Mouse (Mus musculus): Measurements from ENCODE around the gene Mllt6.

Gene Mllt6

DNA sequence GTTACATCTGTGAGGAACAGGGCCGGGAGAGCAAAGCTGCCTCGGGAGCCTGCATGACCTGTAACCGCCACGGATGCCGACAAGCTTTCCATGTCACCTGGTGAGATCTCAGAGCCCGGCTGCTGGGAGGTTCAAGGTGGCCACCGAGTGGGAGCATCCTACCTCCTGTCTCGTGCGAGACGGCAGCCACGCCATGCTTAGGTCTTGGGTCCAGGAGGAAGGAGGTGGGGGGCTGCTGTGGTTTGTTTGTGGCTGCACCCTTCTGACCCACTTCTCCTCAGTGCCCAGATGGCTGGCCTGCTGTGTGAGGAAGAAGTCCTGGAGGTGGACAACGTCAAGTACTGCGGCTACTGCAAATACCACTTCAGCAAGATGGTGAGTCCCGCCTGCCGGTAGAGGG is 3.6 kb downstream of the Mllt6 start:
- DNase-seq (ENCODE audit: low read depth, low spot score), result no peak

DNA sequence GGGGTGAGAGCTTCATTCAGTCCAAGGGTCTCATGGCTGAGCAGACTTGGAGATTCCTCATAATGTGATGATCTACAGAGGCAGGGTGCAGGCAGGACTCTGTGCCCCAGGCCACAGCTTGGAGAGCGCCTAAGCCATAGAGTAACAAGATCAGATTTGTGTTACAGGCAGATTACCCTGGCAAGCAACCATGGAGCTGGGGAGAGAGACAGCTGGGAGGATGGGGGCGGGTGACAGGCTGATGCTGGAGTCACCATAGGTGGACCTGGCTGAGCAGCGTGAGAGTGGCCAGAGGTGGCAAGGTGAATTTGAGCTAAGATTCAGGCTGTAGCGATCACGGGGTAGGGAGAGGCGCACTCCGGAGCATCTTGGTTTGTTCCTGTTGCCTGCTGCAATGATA is 4.9 kb downstream of the Mllt6 start:
- DNase-seq (ENCODE audit: low read depth, low spot score), result peak; percentile 45

DNA sequence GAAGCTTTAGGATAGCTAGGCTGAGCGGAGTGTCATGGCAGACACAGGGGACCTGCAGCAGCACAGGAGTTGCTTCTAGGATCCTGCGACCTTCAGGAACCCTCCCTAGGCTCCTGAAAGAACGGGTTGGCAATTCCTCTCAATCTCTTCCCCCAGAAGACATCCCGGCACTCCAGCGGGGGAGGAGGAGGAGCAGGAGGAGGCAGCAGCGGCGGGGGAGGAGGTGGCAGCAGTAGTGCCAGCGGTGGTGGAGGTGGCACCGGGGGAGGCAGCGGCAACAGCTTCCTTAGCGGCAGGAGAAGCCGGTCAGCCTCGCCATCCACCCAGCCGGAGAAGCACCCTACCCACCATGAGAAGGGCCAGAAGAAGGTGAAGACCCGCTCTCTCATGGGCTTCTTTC is 6.1 kb downstream of the Mllt6 start:
- peak; percentile 51 for DNase-seq (ENCODE audit: low read depth, low spot score)

DNA sequence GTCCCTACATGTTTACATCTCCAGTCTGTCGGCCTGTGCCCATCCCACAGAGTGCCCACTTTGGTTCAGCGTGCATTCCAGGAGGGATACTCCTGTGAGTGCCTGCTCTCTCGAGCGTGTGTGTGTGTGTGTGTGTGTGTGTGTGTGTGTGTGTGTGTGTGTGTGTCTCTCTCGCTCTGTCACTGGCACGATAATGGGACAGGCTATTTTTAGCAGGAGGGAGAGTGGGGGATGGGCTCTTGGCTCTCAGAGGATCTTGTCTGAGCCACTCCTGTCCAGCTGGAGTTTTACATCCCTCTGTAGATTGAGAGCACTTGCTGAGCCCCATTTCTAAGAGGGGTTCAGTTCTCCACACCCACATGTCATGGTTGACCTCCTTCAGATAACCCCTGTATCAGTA is 6.6 kb downstream of the Mllt6 start:
- peak; percentile 86 for DNase-seq (ENCODE audit: low read depth, low spot score)

DNA sequence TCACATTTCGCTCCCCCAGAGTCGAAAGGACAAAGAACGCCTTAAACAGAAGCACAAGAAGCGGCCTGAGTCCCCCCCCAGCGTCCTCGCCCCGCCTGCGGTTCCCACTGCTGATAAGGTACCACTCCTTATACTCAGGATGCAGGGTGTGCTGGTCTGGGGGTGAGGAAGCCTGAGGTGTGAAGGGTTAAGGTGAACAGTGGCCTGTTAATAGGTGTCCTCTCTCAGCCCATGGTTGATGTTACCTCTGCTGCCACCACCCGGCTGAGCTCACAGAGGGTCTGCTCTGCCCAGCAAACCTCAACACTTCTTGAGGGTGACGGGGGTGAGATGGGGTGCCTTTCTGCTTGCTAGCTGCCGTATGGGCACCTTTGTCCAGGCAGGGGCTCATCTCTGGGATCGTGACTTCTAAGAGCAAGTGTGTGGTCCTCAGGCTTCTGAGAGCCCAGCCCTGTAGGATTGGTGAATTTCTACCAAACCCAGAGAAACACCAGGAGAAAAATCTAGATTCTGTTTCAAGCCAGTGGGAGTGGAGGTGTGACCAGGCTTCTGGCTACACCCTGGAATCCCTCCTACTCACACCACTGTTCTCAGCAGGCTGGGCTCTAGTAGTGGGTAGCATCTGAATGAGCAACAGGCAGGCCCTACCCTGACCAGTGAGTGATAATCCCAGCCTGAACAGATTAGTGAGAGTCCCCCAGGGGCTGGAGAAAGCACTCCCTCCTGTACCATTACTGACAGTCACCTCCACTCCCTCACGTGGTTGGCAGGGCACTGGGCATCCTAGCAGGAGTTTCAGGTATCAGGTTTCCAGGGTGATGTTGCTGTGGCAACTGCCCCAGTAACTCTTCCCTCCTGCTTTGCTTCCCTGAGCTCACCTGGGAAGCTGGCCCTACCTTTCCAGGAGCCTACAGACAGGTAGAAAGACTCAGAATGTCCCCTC is 7.3 kb downstream of the Mllt6 start:
- DNase-seq (ENCODE audit: low read depth, low spot score), result peak; percentile 71

DNA sequence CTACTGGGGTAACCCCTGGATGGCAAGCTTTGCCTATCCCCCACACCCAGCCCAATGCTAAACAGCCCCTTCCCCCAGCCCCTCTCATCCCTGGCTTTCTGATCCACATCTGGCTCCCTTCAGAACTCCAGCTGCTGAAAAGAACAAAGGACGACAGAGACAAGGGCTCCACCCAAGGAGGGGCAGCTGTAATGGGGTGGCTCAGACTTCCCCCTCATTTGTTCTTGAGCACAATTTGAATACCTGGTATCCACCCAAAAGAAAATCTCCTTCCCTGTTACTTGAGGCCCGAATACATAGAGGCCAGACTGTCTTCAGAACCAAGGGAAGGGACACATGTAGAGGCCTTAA is 7.9 kb downstream of the Mllt6 start:
- no peak for DNase-seq (ENCODE audit: low read depth, low spot score)

DNA sequence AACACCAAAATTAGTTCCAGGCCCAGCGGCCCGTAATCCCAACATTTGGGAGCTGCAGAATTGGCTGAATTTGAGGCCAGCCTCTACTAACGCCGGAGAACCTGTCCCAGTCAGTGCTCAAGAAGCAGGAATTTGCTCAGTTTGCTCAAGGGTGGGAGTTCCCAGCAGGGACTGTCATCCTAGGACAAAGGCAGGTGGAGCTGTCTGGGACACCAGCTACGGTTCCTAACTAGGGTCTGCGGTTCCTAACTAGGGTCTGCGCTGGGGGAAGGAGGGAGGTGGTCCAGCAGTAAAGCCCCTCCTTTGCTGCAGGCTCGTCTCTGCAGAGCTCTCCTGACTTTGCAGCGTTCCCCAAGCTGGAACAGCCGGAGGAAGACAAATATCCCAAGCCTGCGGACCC is 9.9 kb downstream of the Mllt6 start:
- DNase-seq (ENCODE audit: low read depth, low spot score), result no peak

DNA sequence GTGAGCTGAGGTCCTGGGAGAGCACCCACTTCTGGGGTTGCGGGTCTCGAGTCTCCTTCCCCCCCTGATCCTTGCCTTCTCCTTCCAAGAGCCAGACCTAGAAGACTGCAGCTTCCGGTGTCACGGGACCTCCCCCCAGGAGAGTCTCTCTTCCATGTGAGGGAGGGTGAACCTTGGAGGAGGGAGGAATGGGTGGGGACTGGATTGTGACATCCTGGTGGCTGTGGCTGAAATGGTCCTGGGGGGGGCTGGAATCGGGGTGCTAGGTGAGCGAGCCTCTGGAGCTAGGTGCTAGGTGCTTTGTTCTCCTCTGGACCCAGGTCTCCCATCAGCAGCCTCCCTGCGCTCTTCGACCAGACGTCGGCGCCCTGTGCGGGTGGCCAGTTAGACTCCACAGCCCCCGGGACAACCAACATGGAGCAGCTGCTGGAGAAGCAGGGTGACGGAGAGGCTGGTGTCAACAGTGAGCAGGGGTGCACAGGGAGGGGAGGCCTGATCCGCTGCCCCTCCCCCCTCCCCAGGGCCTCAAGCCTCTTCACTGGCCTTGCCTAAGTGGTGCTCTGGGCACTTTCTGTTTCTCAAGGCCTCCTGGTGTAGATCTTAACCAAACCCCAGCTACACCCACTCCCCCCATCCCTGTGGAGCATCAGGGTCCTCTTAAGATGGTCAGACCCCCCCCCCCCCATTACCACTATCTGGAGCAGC is 13.0 kb downstream of the Mllt6 start:
- DNase-seq (ENCODE audit: low read depth, low spot score), result no peak

DNA sequence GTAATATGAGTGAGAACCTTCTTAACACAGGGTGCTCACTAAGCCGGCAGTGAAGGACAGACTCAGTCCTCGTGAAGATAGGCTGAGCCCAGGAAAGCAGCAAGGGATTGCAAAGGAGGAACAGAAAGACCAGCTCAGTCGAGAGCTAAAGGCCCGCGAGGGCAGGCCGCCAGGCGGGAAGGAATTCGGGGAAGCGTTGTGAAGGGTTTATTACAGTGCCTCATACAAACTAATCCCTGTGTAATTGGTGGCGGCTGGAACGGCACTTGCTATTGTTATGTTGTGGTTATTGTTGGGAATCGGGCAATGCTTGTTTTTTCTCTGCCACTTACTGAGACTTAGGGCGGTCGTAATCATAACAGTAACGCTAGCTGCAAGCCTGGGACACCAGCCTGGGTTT is 14.2 kb downstream of the Mllt6 start:
- no peak for DNase-seq (ENCODE audit: low read depth, low spot score)

DNA sequence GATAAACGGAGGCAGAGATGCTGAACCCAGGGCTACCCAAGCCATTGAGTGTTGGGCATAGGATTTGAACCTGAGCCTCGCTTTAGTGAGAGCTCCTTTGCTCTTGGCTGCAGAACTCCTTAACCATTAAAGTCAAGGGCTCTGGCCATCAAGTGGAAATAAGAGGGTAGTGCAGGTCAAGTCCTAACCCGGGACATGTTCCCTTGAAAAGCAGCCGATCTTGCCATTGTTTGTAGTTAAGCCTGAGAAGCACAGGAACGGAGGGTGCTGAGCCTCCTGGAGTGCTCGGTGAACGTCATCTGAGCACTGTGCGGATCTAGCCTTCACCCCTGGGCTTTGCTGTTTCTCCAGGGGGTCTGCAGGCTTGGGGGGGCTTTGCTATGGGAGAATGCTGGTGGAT is 14.6 kb downstream of the Mllt6 start:
- DNase-seq (ENCODE audit: low read depth, low spot score), result no peak

DNA sequence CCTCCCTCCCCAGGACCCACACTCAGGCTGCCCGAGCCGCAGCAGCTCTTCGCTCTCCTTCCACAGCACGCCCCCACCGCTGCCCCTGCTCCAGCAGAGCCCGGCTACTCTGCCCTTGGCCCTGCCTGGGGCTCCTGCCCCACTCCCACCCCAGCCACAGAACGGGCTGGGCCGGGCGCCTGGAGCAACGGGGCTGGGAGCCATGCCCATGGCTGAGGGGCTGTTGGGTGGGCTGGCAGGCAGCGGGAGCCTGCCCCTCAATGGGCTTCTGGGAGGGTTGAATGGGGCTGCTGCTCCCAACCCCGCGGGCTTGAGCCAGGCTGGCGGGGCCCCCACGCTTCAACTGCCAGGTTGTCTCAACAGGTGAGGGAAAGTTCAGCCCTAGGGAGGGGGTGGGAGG is 15.1 kb downstream of the Mllt6 start:
- no peak for DNase-seq (ENCODE audit: low read depth, low spot score)

DNA sequence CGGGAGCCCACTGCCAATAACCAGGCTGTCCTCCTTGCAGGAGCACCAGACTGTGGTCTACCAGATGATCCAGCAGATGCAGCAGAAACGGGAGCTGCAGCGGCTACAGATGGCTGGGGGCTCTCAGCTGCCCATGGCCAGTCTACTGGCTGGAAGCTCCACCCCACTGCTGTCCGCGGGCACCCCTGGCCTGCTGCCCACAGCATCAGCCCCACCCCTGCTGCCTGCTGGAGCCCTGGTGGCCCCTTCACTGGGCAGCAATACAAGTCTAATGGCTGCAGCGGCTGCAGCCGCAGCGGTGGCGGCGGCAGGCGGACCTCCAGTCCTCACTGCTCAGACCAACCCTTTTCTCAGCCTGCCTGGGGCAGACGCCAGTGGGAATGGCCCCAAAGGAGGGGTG is 17.2 kb downstream of the Mllt6 start:
- no peak for DNase-seq (ENCODE audit: low read depth, low spot score)

DNA sequence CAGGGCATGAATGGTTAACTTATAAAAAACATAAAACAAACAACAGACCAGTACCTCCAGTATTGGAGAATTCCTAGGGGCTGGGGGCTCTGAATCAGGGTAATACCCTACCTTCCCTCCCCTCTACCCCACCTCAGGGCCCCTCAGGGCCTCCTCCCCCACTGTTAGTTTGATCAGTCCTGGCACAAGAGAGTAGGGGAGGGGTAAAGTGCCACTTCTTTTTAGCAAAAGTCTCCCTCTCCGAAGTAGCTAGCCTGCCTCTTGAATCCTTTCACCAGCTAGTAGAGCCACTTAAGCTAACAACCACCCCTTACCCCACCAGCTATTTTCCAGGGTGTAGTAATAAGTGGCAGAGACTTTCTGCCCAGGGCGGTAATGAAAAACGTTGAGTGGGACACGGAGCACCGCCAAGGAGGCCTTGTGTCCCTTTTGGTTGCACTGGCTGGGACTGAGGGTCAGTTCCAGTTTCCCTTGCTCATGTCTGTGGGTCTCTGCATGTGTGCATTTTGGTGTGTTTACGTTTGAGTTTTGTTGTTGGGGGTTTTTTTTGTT is 19.4 kb downstream of the Mllt6 start:
- DNase-seq (ENCODE audit: low read depth, low spot score), result no peak

DNA sequence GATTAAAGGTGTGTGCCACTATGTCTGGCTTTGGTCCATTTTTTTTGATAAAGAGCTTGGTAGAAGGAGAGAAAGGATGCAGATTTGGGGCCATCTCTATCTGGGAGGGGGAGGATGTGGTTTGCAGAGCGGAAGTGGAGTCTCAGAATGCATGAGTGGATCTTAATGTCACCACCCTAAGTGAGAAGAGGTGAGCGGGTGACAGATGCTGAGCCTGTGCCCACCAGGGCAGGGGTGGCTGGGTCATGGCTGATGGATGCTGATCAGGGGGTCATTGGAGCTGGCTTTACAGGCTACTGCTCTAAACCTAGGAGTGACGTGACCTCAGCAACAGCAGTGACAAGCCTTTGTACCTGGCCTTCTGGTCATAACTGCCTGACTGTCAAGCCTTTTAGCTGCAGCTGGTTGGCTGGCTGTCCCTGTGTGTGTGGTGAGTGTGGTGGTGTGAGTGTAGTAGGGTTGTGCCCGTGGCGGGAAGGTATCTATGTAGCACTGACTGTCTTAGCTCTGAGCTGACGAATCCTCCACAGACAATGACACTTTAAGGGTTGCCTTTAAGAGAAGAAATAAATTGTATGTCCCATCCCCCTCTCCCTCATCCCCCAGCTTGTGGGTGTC is 21.0 kb downstream of the Mllt6 start:
- no peak for DNase-seq (ENCODE audit: low read depth, low spot score)

DNA sequence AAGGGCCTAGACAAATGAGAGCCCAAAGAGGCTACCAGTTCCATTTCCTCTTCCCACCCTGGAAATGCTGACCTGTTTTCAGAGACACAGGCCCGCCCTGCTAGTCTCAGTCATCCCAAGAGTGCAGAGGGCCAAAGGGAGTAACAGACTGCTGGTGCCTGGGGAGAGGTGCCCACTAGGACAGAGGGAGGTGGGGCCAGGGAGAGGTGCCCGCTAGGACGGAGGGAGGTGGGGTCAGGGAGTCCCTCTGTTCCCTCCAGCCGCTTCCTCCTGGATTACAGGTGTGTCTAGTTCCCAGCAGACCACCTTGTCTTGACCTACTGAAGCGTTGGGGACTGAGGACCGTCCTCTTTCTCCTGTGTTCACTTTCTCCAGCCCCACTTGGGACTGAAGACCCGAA is 21.6 kb downstream of the Mllt6 start:
- no peak for DNase-seq (ENCODE audit: low read depth, low spot score)

DNA sequence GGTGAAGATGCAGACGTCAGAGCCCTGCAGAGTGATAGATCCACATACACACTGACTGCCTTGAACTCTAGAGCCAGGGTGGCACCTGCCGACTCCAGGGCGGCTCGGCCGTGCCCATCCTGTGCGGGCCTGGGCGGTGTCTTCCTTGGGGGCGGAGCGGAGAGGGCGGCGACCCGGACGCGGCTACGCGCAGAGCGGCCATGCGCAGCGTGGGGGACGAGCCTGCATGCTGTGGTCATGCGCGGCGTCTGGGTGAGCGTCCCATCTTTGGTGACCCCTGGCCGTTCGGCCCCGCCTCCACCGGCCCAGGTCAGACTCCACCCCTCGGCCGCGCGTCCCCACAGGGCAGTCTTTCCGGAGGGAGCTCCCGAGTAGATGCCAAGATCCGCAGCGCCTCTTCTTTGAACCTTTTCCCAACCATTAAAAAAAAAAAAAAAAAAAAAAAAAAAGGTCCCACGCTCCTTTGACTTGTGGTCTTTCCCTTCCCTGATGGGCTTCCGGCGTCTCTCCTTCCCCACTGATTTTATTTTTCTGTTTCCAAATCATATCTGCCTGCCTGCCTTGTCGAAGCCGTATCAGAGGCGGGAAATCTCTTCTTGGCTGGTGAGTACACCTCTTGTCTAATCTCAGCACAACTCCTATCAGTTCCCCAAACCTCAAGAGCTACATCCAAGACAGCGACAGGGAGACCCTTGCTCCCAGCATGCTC is 22.6 kb downstream of the Mllt6 start, which contains the start of gene Cisd3:
Gene Cisd3, plus strand, starts transcription at position 214 of the 709 bp plus-strand sequence.
- peak; percentile 96 for DNase-seq (ENCODE audit: low read depth, low spot score)

DNA sequence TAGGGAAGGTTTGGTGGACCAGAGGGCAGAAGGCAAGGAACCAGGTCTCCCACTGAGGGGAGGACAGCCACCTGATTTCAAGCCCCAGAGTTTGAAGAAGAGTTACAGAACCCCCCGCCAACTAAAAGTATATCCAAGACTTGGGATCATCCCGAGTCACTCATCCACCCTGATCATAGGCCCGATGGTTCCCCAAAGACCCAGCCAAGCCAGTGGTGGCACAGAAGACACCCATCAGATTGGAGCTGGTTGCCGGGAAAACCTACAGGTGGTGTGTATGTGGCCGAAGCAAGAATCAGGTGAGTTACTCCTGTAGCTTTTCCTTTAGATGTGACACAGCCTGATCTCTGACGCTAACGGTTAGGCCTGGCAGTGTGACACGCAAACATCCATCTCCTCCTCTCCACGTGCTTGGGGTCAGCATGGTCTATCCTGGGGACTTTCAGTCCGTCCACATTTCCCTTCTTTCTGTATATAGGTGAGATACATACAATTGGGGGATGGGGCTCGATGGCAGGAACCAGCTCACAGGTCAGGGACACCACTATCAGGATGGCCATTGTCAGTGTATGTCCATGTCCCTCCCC is 23.2 kb downstream of the Mllt6 start:
- DNase-seq (ENCODE audit: low read depth, low spot score), result no peak

DNA sequence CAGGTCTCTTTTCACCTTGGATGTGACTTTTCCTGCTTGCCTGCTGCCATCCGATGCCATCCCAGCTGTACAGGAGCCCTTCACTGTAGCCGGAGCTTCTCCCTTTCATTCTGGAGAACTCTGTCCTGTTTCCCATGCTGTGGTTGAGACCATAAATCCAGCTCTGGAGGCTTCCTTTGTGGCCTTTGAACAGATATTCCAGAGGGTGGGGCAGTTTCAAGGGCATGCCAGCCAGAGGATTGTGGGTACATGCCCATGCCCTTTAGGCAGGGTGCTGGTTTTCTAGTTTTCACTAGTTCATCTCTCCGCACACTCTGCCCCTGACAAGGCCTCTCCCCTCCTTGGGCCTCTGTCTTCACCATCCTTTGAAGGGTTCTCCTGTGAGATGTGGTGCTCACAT is 23.8 kb downstream of the Mllt6 start:
- no peak for DNase-seq (ENCODE audit: low read depth, low spot score)

DNA sequence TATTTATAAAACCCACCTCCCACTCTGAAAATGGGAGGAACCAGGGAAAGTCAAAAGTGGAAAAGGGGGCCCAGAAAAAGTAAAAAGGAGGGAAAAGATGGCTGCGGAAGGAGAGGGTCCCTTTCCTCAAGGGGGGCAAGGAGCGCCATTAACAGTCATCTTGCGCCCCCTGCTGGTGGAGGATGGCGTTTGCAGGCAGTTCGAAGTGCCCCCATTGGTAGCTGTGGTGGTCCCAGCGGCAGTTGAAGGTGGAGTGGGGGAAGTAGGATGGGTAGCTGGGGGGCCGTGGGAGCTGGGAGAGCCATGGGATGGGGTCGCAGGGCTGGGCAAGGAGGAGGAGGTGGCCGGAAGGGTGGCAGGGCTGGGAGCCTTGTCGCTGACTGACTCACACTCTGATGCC is 26.6 kb downstream of the Mllt6 start:
- peak; percentile 42 for DNase-seq (ENCODE audit: low read depth, low spot score)

DNA sequence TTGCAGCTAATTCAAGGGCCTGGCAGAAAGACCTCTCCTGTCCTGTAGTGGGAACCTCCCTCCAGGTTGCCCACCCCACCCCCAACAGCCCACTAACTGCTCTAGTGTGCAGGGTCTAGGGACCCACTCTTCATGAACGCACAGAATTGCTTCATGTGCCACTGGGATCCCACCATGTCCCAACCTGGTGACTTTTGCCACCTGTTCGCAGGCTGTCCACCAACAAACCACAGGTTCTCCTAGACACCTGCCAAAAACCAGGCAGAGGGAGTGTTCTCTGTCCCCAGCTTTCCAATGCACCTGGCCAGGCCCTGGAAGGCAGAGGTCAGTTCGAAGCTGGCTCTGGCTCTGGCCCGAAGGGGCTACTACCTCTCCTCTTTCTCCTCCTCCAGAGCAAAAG is 31.2 kb downstream of the Mllt6 start:
- DNase-seq (ENCODE audit: low read depth, low spot score), result no peak
